Mouse (Mus musculus) stomach, postnatal 0 days (tissue): ENCODE results near the gene Dlgap3.

Source experiments
- CTCF ChIP-seq: IDR thresholded peaks from 2 replicates; pipeline ENCODE4 v1.5.1; 2016; ENCODE audit warnings: antibody characterized with exemption, low read depth, mild to moderate bottlenecking, moderate library complexity
- EP300 ChIP-seq: optimal IDR thresholded peaks from 2 replicates; pipeline ENCODE3; 2016; ENCODE audit warnings: antibody characterized with exemption

DNA sequence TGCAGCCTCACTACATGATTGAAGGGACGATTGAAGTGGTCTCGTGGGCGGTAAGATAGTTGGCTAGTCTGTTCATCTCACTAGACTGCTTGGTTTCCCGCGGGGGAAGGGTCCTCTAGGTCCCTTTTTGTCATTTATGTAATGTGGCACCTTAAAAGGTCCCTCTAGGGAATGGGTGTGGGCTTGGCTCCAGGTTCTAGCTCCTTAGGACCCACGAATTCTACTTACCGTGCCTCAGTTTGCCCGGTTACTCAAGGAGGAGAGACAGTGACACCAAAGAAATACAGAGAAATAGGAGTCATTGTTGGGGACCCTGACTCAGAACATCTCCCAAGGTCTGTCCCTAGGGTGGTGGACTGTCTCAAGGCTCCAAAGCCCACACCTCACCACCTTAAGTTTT, 1.3 kb upstream of the Dlgap3 start:
- TF ChIP-seq CTCF (no peak), EP300 (no peak)
